Mouse (Mus musculus): ENCODE measurements around the gene Fam120b. TPM values are rescaled to one million over a fixed set of nuclear protein-coding genes. Genes with fewer than 3 reads are reported as not detected.

Fam120b gene
- total RNA-seq, 2 experiments from 2014 or later: 34.2 to 38.5 TPM

DNA sequence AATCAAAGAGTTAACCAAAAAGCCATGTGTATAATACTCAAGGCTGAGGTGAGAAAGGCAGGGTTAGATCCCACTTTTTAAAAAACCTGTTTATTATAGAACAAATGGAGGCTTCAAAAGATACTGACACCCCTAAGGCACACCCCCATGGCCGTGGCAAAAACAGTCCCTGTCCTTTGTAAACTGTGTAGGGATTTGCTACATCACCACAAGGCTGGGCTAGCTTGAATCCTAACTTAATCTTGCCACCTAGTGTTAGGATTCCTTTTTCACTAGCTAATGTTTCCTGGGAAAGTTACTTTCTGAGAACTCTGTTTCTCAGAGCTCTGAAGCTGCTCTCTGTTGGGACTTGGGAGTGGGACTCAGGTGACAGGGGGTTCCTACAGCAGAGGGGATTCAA, 18.1 kb upstream of the Fam120b start:
- intact Hi-C loops (cut with DNase I): loop anchor here (1.0 to 5.0 kb wide), 4 partner anchors 89 to 313 kb away; no protein-coding TSS in a partner anchor
- peak; percentile 54 for DNase-seq (ENCODE audit: low spot score in 2 of 2)

DNA sequence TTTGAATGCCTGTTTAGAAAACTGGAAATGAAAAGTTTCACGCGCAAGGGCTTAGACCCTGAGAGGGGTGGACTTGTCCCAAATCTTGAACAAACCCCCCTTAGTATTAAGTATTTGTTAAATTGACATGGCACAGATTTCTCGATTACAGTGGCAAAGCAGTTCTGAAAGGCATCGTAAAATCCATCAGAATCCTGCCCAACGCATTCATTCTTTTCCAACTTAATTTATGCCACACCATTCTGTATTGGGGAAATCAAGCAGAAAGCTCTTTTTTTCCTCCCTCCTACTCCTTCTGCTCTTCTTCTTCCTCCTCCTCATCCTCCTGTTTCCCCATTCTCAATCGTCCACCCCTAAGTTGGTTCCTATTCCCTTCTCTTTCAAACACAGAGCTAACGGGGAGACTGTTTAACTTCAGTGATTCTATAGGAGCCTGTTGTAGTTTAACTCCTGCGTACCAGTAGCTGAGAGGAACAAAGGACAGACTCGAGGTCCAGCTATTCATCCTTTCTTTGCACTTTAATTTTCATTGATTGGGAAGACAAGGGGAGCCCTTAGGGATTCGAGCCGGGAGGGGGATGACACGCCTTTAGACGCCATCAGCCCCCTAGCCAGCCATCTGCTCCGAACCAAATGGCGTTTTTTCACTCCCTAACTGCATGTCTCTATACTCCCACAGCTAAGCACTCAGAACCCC, 17.4 kb upstream of the Fam120b start:
- intact Hi-C loops (cut with DNase I): loop anchor here (5.0 kb wide), 3 partner anchors 89 to 201 kb away; no protein-coding TSS in a partner anchor
- DNase-seq (ENCODE audit: low spot score in 2 of 2): no peak

DNA sequence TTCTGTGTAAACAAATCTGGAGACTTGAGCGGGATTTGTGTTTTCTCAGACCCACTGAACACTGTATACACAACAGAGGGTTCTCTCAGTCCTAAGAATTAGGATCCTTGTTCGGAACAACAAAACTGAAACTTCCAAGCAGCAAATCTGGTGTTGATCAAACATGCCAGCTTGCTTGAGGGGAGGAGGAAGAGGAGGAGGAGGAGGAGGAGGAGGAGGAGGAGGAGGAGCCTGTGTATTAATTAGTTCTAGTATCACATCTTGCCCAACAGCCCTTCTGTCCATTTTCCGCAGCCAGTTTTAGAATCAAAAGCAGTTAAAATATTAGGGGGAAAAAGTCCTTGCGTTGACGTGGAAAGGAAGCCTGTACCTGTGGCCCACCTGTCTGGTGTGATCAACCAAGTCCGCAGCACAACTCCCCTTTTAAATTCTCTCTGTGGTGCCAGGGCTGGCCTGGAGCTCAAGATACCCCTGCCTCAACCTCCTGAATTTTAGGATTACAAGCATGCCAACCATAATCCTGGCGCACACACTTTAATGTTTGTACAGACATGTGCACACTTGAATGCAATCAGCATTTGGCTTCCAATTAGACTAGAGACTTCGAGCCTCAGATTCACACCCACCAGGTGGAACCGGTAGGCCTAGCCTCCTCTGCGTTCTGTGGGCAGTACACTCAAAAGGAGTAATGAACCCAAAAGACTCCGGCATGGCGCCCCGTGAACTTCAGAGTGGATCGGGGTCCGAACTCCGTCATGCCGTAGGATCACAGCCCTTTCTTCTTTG, 16.1 kb upstream of the Fam120b start:
- DNase-seq (ENCODE audit: low spot score in 2 of 2): no peak
- intact Hi-C loops (cut with DNase I): loop anchor here (5.0 kb wide), 3 partner anchors 87 to 203 kb away; no protein-coding TSS in a partner anchor

DNA sequence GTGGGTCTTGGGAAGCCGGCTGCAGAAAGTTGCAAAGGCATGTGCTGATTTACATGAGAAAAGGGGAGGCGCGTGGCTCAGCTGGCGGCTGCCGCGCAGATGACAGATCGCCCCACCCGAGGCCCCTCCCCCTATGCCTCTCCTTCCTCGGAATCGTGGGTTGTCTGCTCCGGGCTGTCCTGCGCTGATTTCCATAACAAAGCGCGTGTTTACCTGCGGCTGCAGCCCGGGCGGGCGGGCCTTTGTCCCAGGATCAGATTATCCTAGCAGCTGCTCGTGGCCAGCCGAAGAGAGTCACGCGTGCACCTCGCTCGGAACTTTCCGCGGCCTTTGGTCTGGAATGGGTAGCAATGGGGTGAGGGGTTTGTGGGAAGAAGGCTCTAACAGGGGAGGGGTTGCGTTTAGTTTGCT, 15.4 kb upstream of the Fam120b start:
- intact Hi-C loops (cut with DNase I): no loop called here
- peak; percentile 41 to 56 for DNase-seq (ENCODE audit: low spot score in 2 of 2)

DNA sequence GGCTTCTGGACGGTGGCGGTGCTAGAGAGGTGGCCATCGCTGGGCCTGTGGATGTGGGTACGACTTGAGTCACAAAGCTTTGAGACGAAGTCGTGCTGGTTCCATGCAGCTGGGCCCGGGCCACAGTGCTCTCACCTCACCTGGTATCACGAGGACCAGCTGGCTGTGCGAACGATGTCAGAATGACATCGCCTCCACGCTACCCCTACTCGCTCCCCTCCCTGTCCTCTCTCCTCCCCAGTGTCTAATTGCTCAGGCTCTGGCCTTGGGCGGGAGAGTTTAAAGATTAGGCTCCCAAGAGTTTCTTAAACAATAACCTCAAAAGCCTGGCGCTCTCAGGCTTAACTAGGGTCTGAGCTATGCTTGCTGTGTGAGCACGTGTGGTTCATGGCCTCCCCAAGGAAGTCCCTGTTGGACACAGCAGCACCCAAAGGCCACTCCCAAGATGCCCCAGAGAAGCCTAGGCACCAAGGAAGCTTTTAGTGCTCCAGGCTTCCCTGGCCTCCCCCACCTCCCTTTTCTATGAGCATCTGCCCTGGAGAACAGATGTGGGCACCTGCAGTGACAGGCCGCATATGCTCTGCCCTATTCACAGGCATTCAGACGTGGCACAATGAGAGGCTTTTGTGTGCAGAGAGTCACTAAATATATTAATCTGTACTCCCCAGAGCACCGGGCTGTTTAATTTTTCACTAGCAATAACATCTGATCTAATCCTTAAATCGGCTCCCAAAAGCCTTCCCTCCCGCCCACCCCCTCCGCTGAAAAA, 14.7 kb upstream of the Fam120b start:
- DNase-seq (ENCODE audit: low spot score in 2 of 2): no peak
- intact Hi-C loops (cut with DNase I): no loop called here

DNA sequence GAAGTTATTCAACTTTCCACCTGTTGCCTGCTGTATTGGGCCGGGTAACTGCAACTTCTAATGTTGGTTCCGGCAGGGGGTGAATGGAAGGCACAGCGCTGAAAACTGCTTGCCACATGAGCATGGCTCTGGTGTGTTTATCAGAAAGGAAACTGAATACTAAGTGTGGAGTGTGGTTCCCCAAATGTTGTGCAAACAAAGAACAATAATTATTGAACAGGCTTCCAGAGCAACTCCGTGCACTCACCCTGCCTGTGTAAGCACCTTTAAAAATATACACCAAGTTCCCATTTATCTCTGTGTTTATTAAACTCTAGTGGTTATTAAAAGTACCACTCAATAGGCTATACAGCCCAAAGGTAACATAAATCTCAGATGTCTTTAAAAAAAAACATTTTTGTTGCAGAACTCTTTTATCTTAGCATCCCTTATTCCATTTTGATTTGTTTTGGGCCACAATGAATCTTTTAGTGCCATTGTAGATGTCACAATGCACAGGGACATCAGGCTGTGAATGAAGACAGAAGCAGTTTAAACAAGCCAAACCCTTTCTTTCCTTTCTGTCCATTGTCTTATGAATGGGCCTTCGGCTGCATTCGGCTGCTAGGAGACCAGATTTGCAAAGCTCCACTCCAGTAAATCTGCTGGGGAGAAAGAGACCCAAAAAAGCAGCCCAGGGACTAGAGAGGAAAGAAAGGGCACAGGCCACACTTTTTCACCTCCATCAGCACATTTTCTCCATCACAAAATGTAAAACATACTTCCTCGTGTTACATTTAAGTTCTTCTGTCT, 13.9 kb upstream of the Fam120b start:
- intact Hi-C loops (cut with DNase I): no loop called here
- DNase-seq (ENCODE audit: low spot score in 2 of 2): no peak

DNA sequence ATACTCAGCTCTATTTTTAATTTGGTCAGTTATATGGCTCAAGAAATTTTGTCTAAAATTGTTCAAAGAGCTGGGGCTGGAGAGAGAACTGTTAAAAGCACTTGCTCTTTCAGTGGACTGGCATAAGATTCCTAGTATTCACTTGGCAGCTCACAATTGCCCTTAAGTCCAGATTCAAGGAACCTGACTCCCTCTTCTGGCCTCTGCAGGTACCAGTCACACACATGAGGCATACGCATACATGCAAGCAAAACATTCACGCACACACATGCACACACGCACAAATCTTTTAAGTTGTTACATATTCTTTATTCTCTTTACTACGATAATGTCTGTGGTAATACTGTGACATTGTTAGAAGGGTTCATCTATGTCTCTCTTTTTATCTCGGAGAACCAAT, 12.6 kb upstream of the Fam120b start:
- intact Hi-C loops (cut with DNase I): no loop called here

DNA sequence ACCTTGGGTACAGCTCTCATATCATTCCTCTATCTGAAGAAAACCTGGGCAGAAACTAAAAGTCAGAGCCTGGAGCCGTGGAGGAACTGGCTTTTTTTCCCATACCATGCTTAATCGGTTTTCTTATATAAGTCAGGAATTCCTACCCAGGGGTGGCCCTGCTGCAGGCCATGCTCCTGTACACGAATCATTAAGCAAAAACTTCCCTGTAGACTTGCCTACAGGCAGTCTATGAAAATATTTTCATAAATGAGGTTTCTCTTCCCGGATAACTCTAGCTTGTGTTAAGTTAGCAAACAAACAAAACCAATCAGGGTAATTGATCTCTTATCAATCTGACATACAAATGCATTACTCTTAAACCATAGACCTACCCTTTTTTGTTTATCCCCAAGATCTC, 7.1 kb upstream of the Fam120b start:
- DNase-seq (ENCODE audit: low spot score in 2 of 2): no peak
- intact Hi-C loops (cut with DNase I): no loop called here

More for the DNA sequence above, 12.6 kb upstream of the Fam120b start:
- no peak for DNase-seq (ENCODE audit: low spot score in 2 of 2)

DNA sequence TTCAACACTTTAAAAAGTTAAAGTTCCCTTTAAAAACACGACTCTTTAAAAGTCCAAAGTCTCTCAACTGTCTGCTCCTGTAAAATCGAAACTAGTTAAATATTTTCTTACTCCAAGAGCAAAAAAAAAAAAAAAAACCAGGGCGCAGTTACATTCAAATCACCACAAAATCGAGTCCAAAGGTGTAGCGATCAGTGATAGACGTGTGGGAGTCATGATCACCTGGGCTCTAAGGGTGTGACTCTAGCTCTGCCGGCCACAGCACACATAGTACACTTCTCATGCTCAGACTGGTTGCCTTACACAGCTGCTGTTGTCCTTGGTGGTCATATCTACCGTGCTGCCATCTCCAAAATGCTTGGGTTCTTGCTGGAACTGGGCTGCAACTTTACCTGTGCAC, 6.6 kb upstream of the Fam120b start:
- intact Hi-C loops (cut with DNase I): no loop called here
- DNase-seq (ENCODE audit: low spot score in 2 of 2): no peak

DNA sequence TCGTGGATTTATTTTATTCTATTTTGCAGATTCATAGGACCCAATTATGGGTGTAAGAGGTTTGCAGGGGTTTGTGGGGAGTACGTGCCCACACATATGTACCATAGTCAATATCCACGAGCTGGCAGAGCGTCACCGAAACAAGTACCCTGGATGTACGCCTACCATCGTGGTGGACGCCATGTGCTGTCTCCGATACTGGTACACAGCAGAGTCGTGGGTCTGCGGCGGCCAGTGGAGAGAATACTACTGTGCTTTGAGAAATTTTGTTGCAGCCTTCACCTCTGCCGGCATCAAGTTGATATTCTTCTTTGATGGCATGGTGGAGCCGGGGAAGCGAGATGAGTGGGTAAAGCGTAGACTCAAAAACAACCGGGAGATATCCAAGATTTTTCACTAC, 5.7 kb downstream of the Fam120b start:
- intact Hi-C loops (cut with DNase I): no loop called here
- DNase-seq (ENCODE audit: low spot score in 2 of 2): no peak

DNA sequence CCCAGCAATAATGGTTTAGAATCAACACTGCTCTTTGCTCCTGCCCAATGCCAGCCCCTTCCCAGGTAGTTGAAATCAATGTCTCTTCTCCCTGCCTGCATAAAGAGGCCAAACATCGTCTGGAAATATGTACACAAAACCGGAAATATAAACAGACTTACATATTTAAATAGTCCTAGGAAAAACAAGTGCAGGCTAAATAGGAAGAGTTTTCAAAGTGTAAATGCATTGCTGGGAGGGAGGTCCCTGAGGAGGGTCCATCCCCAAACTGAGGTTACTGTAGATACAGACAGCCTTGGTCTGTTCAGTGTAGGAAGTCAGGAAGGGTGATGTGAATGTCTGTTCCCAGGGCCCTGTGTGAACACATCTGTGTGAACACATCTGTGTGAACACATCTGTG, 10.6 kb downstream of the Fam120b start:
- no peak for DNase-seq (ENCODE audit: low spot score in 2 of 2)
- intact Hi-C loops (cut with DNase I): no loop called here

DNA sequence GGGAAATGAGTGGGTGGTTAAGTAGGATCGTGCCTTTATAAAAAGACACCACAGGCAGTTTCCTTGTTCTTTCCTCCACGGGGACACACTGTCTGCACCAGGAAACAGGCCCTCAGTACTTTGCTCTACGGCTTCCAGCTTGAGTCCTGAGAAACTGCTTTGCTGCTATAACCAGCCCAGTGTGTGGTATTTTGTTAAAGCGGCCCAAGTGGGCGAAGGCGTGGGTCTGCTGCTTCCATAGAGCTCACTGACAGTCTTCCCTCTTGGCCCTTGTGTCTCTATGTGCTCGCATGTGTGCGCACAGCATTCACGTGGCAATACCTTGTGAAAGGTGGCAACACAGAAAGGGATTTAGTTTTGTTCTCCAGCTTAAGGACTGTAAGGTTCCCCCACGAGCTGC, 13.3 kb downstream of the Fam120b start:
- intact Hi-C loops (cut with DNase I): no loop called here

DNA sequence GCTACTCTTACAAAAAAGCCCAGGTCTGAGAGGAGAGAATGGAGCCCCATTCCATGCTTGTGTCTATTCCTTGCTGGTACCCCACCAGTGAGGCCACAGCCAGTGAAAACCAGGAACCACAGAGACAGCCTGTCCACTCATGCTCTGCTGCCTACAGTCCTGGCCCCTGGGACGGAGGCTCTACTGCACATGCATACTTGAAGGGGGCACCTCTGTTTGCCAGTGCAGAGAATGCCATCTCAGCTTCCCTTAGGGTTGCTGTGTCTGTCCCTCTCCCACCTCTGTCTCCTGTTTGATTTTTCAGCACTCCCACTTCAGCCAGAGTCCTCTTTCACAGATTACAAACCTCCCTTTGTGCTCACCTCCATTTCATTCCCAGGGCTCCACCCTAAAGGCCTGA, 14.9 kb downstream of the Fam120b start:
- intact Hi-C loops (cut with DNase I): no loop called here
- no peak for DNase-seq (ENCODE audit: low spot score in 2 of 2)

More for the DNA sequence above, 13.3 kb downstream of the Fam120b start:
- peak; percentile 24 to 41 for DNase-seq (ENCODE audit: low spot score in 2 of 2)

DNA sequence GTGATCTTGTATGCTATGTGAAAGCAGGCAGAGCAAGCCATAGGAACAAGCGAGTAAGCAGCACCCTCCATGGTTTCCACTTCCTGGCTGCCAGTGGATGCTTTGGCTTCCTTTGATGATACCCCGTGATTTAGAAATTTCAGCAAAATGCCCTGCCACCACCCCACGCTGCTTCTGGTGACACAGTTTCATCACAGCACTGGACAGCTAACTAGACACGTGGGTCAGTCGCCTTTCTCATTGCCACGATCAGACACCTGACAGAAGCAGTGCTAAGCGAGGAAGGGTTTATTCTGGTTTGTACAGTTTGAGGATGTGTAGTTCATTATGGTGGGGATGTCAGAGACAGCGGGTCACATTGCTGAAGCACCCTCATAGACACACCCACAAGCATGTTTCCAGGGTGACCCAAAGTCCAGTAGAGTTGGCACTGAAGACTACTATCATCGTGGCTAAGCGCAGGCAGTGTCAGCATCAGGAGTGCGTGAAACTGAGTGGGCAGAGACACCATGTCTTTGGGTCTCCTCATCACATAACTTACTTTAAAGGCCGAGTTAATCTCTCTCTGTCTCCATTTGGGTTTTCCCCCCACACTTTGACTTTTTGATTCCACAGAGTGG, 20.7 kb downstream of the Fam120b start:
- DNase-seq (ENCODE audit: low spot score in 2 of 2): no peak
- intact Hi-C loops (cut with DNase I): no loop called here

DNA sequence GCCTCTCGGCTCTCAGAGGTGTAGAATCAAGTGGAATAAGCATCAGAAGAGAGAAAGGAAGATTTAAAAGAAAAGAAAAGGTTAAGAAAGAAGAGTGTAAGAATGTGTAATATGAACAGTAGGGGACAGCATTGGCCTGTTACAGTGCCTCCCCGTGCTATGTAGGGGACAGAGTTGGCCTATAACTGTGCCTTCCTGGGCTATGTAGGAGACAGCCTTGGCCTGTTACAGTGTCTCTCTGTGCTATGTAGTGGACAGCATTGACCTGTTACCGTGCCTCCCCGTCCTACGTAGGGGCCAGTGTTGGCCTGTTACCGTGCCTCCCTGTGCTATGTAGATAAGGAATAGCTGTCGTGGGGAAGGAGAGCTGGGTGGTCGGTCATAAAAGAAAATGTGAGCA, 23.5 kb downstream of the Fam120b start:
- intact Hi-C loops (cut with DNase I): no loop called here

DNA sequence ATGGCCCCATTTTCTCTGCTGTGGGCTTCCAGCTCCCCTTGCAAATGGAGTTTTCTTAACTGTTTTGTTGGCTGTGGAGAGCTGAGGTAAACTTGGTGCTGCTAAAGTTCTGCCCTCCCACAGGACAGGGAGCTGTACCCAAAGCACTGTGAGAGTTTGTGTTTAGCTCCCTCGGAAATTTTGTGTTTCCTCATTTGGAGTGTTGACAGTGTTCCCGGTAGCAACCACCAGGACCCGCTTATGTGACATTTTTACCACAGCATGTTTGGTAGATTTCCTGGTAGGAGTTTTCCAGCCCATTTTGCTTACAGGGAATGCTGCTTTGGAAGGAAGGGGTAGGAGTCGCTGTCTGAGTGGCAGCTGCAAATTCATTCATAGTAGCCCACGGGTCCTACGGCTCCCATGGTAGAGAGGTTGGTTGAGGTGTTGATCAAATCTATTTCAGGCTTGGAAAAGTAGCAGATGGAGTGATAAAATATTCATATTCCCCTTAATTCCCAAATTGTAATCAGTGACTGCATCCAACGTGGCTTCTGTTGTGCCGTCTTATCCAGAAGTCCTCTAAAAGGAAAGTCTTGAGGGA, 24.1 kb downstream of the Fam120b start:
- intact Hi-C loops (cut with DNase I): no loop called here
- DNase-seq (ENCODE audit: low spot score in 2 of 2): peak in 1 of 2 experiments; percentile 21

More for the DNA sequence above, 23.5 kb downstream of the Fam120b start:
- DNase-seq (ENCODE audit: low spot score in 2 of 2): no peak

DNA sequence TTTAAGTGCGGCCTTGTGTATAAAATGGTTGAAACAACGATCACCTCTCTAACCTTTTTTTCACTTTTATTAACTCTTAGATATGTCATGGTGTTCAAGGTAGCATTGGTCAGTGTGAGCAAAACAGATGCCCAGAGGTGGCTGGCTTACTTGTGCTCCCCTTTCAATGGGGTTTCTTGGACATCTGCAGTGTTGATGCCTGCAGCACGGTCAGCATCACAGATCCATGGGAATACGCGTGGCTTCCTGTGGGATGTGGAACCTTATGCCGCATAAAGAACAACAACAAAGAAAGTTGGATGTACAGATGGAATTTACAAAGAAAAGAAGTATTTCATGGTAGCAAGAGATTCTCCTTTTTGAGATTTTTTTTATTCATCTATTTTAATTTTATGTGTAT, 25.4 kb downstream of the Fam120b start:
- intact Hi-C loops (cut with DNase I): no loop called here
- DNase-seq (ENCODE audit: low spot score in 2 of 2): no peak

DNA sequence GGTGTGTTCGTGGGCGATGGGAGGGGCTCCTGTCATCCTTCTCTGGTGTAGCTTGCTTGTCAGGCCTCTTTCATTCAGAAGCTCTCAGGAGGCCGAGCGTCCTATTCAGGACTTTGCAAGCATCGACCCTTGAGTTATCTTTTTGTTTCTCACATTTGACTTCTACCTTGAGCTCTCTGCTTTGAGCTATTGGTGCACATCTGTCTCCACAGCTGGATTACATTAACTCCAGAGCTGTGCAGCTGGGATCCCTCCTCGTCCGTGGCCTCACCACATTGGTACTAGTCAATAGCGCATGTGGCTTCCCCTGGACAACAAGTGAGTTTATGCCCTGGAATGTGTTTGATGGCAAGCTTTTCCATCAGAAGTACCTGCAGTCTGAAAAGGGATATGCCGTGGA, 26.7 kb downstream of the Fam120b start:
- intact Hi-C loops (cut with DNase I): no loop called here
- no peak for DNase-seq (ENCODE audit: low spot score in 2 of 2)

All from left cerebral cortex, postnatal 14 days (tissue).